Mouse (Mus musculus) brown adipose tissue, adult 24 weeks (tissue): ENCODE measurements around the gene Coa6. TPM values are rescaled to one million over a fixed set of nuclear protein-coding genes. Genes with fewer than 3 reads are reported as not detected.
"Not testable (repeated sequence)": the region's sequence is repeated elsewhere in the genome, so short reads cannot be mapped to it uniquely, and the experiment has no call there.

Experiments
- H3K27ac ChIP-seq: fragments of 200-500 bp; replicated peaks from 2 replicates; pipeline ENCODE4 v1.5.1; 2012; ENCODE audit warnings: low read depth, mild to moderate bottlenecking, low read length
- H3K4me1 ChIP-seq: fragments of 200-500 bp; 2 replicates; pipeline ENCODE4 v1.6.1; 2012; ENCODE audit warnings: low read length, mixed read lengths; ENCODE audit not compliant: control insufficient read depth, insufficient read depth, insufficient read length
- H3K4me3 ChIP-seq: fragments of 200-500 bp; 2 replicates; pipeline ENCODE4 v1.5.1; 2012; ENCODE audit warnings: low read depth, mild to moderate bottlenecking, low read length, moderate library complexity; ENCODE audit not compliant: insufficient read depth
- polyA plus RNA-seq: library from polyadenylated mRNA; stranded (reverse); fragments of >200 nt; gene quantifications from 2 replicates; pipeline ENCODE4 v1.2.4, GENCODE M21; 2012; ENCODE audit not compliant: missing spikeins, insufficient read depth, insufficient read length

Gene Coa6
- 84.7 and 93.8 TPM in 2 replicates for polyA plus RNA-seq

DNA sequence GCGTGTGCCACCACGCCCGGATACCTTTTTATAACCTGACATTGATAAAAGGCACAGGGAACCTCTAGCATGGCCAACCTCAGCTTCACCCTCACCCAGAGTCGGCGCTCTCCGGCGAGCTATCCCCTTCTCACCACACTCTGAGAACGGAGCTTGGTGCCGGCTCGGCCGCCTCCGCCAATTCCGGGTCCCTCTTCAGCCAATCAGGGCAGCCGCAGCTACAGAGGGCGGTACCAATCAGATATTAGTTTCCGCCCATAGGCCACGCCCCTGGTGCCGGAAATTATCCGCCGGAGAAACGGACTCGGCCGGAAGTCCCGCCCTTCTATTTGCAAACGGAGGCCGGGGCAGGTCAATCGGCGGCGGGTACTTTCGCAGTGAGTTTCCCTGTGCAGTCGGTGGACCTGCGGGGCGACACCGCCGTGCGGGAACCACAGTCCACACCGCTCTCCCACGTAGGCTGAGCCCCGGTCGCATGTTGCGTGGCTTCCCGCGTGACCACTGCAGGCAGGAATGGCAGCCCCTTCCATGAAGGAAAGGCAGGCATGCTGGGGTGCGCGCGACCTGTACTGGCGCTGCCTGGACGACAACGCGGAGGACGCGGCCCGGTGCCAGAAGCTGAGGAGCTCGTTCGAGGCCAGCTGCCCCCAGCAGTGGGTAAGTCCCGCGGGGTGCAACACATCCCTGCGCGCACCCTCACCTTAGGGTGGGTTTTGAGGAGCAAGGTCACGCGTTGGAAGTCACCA, at the start of gene Coa6:
Gene Coa6, plus strand, starts transcription at position 342 of the 746 bp plus-strand sequence.
- H3K27ac ChIP-seq = peak within 1 kb of the TSS; percentile 74
- 0 out of 2 replicates have a peak, but pooled peaks cover 4% of the 10 kb centered on the region for H3K4me1 ChIP-seq
- peak within 1 kb of the TSS; percentile 95 for H3K4me3 ChIP-seq

- Histone ChIP-seq H3K27ac (no peak overlapping the region), H3K4me3 (no peak overlapping the region), H3K4me1 (no peaks in the 10 kb centered on the region)
These were observed 42.7 kb upstream of the Coa6 start for GRCm38 (mm10) chr8:126379580-126379979.

DNA sequence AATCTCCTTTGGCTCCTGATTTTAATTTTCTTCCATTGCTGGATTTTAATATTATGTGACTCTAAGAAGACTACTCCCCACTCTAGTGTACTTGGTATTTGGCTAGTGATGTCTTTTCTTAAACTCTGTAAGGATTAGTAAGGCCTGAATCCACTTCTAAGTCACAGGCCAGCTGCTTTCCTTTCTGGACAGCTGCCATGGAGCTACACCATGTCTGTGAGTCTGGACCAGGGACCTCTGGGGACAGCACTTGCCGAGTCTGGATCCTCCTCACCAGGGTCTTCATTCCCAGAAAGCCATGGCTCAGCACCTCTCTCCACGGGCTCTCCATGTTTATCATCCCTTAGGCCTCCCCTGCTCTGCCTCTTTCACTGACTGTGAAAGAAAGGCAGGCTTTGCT, 42.2 kb upstream of the Coa6 start:
- H3K4me3 ChIP-seq = no peak overlapping the region
- H3K27ac ChIP-seq = no peak overlapping the region
- no peaks in the 10 kb centered on the region for H3K4me1 ChIP-seq

DNA sequence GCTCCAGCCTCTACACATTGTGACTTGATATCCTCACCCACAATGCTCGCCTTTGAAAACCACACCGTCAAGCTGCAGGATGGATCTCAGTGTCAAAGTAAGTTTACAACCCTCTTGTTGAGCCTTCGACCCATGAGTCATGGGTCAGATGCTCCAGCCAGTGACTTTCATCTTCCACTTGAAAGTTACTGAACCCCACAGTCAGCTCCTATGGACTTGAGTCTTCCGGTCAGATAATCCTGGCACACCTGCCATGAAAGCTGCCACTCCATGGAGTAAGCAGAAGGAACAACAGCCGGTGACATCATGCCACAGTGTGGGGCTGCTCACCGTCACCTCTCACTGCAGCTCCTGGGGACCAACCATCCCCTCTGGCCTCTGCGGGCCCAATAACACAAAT, 41.0 kb upstream of the Coa6 start:
- Histone ChIP-seq H3K4me1 (no peaks in the 10 kb centered on the region), H3K4me3 (no peak overlapping the region), H3K27ac (no peak overlapping the region)

GRCm38 (mm10) chr8:126382216-126382615, 40.1 kb upstream of the Coa6 start:
- H3K4me1 ChIP-seq = no peaks in the 10 kb centered on the region
- H3K4me3 ChIP-seq = no peak overlapping the region
- no peak overlapping the region for H3K27ac ChIP-seq

DNA sequence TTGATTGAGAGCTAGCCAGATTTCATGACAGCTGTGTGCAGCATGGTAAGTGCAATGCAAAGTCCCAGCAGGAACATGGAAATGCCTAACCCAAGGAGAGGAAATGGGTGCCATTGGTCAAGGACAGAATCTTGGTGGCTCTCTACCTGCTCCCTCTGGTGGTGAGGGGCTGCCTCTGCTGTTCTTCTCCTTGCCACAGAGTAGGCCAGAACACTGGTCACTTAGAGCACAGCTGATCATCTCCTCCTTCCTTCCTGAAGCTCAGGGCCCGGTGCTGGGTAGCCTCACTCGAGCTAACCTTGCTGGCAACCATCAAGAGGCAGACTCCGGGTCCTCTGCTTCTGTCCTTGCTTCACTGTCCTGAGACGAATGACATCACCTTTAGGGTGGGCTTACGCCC, 39.6 kb upstream of the Coa6 start:
- no peak overlapping the region for H3K4me3 ChIP-seq
- H3K4me1 ChIP-seq = no peaks in the 10 kb centered on the region
- no peak overlapping the region for H3K27ac ChIP-seq

DNA sequence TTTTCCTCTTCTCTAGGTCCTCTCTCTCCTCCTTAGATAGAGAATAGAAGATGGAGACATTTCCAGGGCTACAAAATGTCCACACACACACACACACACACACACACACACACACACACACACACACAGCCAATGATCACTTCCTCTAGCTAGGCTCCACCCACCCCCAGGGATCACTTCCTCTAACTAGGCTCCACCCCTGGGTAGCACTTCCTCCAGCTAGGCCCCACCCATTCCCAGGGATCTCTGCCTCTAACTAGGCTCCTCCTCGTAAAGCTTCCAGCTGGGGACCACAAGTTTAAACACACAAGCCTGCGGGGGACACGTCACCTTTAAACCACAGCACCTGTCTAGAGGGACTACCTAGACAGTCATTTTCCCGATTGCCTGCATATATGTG, 34.7 kb upstream of the Coa6 start:
- no peak overlapping the region for H3K27ac ChIP-seq
- no peaks in the 10 kb centered on the region for H3K4me1 ChIP-seq
- no peak overlapping the region for H3K4me3 ChIP-seq

- Histone ChIP-seq H3K4me3 (no peak overlapping the region), H3K4me1 (no peaks in the 10 kb centered on the region), H3K27ac (no peak overlapping the region)
These were observed 30.8 kb upstream of the Coa6 start for GRCm38 (mm10) chr8:126391541-126391940.

- no peak overlapping the region for H3K27ac ChIP-seq
- no peak overlapping the region for H3K4me3 ChIP-seq
- H3K4me1 ChIP-seq = no peaks in the 10 kb centered on the region
These were observed 26.9 kb upstream of the Coa6 start for GRCm38 (mm10) chr8:126395386-126395785.

DNA sequence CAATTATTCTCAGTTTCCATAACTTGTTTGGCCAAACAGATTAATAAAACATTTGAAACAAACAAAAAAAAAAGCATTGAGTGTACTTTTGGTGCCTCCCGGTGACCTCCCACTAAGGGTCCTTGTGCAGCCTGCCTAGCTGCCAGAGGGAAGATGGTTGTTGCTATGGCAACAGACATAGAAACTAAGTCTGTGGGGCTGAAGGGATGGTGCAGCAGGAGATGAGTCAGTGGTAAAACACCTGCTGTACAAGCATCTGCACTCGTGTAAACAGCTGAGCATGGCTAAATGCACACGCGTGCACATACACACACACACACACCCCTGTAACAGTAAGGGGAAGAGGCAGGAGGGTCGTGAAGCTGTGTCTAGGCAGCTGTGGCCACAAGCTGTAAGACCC, 26.4 kb upstream of the Coa6 start:
- Histone ChIP-seq H3K4me1 (no peaks in the 10 kb centered on the region), H3K27ac (no peak overlapping the region), H3K4me3 (no peak overlapping the region)

DNA sequence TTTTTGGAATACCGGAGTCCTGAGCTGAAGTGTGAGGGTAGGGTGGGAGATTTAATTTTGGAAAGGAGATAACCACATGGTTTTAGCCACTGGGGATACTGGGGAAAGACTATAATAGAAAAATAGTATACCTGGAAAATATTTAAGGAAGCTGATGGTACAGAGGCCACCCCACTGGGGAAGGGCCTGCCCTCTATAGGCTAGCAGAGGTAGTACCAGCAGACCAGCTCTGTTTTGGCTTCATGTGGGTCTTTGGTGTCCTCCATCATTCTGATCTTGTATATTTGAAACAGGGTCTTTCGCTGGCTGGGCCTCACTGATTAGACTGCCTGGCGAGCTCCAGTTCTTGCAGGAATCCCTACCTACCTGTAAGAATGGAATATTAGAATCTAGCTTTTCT, 24.0 kb upstream of the Coa6 start:
- Histone ChIP-seq H3K4me1 (no peaks in the 10 kb centered on the region), H3K4me3 (no peak overlapping the region), H3K27ac (no peak overlapping the region)

DNA sequence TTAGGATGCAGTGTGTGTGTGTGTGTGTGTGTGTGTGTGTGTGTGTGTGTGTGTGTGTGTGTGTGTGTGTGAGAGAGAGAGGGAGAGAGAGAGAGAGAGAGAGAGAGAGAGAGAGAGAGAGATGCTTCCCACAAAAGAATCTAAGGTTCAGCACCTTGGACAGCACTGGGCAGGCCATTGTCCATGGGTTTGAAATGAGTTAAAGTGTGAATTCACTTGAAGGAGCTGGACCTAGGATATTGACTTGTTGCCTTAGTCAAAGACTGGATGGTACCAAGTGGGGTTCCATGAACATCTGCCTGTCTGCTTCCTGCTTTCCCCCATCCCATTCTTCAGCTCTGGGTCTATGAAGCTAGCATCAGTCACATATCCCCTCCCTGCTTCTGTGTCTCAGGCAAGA, 17.8 kb upstream of the Coa6 start:
- H3K27ac ChIP-seq = not testable (repeated sequence)

DNA sequence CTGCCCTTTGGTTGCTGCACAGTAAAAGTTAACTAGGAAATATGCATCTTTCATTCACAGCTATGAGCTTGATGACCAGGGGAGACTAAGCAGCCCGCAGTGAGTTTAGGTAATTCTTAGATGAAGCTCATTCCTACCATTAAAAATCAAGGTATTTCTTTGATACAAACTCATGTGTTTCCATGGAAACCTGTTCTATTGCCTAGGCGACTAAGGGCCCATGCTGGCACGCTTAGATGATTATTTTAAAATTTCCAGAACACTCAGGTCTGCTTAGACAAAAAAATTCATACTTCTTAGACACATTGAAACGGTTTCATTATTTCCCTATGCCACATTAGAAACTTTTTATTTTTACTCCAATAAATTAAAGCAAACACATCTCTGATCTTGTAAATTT, 17.3 kb upstream of the Coa6 start:
- Histone ChIP-seq H3K4me1 (no peaks in the 10 kb centered on the region), H3K27ac (no peak overlapping the region)

More for the DNA sequence above, 17.8 kb upstream of the Coa6 start:
- H3K4me1 ChIP-seq, H3K4me3 ChIP-seq: not testable (repeated sequence)

DNA sequence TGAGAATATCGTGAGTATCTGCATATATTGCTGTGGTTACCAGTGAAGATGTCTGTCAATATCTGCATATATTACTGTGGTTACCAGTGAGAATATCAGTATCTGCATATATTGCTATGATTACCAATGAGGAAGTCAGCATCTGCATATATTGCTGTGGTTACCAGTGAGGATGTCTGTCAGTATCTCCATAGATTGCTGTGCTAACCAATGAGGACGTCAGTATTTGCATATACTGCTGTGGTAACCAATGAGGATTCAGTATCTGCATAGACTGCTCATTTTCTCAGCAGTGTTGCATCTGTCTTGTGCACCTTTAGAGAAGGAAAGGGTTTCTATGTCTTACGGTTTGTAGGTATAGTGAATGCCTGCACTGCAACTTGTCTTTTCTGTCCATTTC, 1.5 kb upstream of the Coa6 start:
- Histone ChIP-seq H3K27ac (no peak overlapping the region), H3K4me3 (no peak overlapping the region), H3K4me1 (0 out of 2 replicates have a peak, but pooled peaks cover 4% of the 10 kb centered on the region)

More for the DNA sequence above, 17.3 kb upstream of the Coa6 start:
- no peak overlapping the region for H3K4me3 ChIP-seq

DNA sequence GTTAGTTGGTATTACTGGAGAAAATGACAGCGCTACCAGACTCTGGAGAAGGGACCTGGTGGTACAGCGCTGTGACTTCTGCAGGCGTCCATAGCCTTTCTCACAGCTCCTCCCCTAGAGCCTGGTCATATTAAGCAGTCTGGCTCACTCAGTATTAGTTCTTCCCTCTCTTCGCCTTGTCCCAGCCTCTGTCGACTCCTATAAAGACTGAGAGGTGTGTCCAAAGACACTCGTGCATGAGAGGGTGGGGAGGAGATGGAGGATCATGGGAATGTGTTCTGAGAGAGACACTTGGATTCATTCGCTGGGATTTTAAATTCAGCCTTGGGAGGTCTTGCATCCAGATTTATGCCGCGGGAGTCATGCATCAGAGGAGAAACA, 595 bp downstream of the Coa6 start:
- H3K4me1 ChIP-seq = 0 out of 2 replicates have a peak, but pooled peaks cover 4% of the 10 kb centered on the region
- H3K27ac ChIP-seq = peak overlapping the region; percentile 74
- peak overlapping the region; percentile 95 for H3K4me3 ChIP-seq

- H3K27ac ChIP-seq = no peak overlapping the region
- H3K4me3 ChIP-seq = no peak overlapping the region
These were observed 1.8 kb downstream of the Coa6 start for GRCm38 (mm10) chr8:126424163-126424562.

More at GRCm38 (mm10) chr8:126424163-126424562, 1.8 kb downstream of the Coa6 start:
- H3K4me1 ChIP-seq = 0 out of 2 replicates have a peak, but pooled peaks cover 4% of the 10 kb centered on the region
